Mouse (Mus musculus) C2C12 (cell line): ENCODE measurements around the gene Mtmr4.

Experiments used
- CTCF ChIP-seq: IDR thresholded peaks from one replicate; pipeline ENCODE4 v1.5.1; 2011; ENCODE audit not compliant: control insufficient read depth, insufficient read depth, insufficient read length
- MYOD1 ChIP-seq: IDR thresholded peaks from one replicate; pipeline ENCODE4 v1.6.1; 2011; ENCODE audit warnings: low read depth; ENCODE audit not compliant: control insufficient read depth, insufficient read length

- no peak for TF ChIP-seq MYOD1
- TF ChIP-seq CTCF, result no peak
Measured at GRCm38 (mm10) chr11:87595976-87596375, 4.0 kb downstream of the Mtmr4 start.
